Mouse (Mus musculus) gastrocnemius, postnatal 10 days (tissue): ENCODE measurements around the gene Prrt2. TPM values are rescaled to one million over a fixed set of nuclear protein-coding genes. Genes with fewer than 3 reads are reported as not detected.

Source experiments
- DNase-seq: peaks from one replicate; pipeline ENCODE4 v3.0.0; 2021; ENCODE audit warnings: mixed read lengths
- microRNA-seq, 2 experiments: library from miRNA; unstranded; fragments of <30 nt; microRNA quantifications; one replicate each; pipeline ENCODE4 v1.2.0; 2021
- total RNA-seq, 2 experiments: library from RNA; stranded (reverse); gene quantifications; 2 replicates each; pipeline ENCODE4 v1.2.3; 2021

The Prrt2 gene
- total RNA-seq, 2 experiments from 2014 or later, result 1.9 to 4.6 TPM

DNA sequence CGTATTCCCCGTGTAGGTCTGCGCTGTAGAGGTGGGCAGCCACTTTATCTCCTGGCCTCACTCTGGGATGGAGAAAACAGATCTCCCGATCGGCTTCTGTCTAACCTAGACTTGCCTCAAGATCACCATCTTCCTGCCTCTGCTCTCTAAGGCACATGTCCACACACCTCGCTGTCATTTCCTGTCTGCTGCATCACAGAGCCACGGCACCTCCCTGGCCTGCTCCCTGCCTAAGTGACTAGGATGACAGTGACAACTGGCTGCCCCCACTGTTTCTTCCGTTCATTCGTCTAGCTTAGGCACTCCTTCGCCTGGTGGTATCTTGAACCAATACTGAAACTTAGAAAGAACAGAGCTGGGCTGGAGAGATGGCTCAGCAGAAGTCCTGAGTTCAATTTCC lies 21.4 kb downstream of the Prrt2 start:
- DNase-seq, result no peak

DNA sequence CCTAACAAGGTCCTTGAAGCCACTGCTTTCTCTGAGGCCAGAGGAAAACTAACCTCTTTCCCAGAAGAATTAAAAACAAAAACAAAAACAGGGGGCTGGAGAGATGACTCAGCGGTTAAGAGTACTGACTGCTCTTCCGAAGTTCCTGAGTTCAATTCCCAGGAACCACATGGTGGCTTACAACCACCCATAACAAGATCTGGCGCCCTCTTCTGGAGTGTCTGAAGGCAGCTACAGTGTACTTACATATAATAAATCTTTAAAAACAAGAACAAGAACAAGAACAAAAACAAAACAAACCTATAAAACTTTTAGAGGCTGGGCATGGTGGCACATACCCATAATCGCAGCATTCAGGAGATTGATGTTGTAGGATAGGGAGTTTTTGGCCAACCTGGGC lies 24.6 kb downstream of the Prrt2 start:
- DNase-seq, result no peak

DNA sequence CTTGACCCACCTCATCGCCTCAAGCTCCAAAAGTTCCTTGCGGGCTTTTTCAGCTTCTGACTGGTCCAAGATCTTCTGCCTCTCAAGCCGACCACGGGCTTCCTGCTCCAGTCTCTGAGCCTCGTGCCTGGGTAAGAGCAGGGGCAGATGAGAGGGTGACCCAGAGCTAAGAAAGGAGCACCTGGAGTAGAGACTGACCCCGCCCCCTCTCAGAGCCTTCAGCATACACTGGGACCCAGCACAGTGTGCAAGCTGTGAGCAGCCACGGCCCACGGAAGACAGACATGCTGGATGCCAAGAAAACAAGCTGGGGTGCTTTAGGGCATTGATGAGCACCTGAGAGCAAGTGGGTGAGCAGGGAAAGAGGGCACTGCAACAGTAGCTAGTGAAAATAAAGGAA lies 32.2 kb downstream of the Prrt2 start:
- no peak for DNase-seq

DNA sequence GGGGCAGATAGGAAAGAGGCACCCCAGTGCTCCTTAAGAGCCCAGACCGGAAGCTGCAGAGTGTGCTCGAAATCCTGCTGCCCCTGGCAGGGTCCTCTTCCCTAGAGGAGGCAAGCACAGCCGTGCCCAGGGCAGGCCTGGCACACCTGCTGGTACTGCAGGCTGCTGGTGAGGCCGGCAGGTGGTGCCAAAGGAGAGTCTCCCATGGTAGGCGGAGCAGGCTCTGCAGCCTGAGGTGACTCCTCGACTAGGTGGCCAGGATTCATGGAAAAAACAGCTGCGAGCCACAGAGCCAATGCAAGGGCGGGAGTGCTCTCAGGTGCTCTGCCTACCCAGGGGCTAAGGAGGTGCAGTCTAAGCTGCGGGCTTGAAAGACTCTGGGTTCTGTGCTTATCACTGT lies 34.7 kb downstream of the Prrt2 start:
- DNase-seq, result peak; percentile 48

DNA sequence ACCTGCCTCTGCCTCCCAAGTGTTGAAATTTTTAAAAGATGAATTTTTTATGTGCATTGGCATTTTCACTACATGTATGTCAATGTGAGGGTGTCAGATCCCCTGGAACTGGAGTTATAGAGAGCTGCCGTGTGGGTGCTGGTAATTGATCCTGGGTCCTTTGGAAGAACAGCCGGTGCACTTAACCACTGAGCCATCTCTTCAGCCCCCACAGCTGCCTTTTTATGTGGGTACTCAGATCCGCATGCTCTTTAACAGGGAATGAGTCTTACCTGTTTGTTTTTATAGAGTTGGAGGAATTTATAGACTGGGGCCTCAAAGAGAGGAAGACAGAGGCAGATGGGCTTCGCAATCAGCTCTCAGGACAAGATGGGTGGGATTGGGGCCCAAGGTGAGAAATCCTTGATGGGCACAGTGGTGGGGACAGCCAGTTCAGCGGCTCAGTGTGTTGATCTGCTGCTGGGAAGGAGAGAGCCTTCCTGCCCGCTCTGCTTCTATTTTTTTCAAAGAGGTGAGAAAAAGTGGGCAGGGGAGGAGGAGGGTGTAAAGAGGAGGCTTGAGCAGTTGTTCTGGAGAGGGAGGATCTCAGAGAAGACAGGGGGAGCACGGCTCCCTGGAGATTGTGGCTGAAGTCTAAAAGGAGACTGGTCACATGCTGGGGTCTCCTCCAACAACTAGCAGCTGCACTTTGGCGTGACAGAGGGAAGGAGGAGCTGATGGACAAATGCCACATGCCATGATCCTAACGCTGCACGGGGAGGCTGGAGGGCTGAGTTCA lies 36.2 kb downstream of the Prrt2 start:
- DNase-seq, result no peak

DNA sequence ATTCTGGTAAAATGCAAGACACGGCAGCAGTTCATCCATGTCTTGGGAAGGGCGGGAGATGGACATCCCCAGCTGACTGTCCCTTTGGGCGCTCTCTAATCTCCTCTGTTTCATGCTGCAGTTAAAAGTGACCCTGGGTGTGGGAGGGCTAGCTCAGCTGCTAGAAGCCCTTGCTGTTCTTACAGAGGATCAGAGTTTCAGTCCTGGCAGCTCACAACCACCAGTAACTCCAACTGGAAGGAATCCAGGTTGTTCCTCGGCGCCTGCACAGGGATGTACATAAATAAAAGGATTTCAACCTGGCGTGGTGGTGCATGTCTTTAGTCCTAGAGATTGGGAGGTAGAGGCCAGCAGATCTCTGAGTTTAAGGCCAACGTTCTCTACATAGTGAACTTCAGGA lies 37.9 kb downstream of the Prrt2 start:
- no peak for DNase-seq

DNA sequence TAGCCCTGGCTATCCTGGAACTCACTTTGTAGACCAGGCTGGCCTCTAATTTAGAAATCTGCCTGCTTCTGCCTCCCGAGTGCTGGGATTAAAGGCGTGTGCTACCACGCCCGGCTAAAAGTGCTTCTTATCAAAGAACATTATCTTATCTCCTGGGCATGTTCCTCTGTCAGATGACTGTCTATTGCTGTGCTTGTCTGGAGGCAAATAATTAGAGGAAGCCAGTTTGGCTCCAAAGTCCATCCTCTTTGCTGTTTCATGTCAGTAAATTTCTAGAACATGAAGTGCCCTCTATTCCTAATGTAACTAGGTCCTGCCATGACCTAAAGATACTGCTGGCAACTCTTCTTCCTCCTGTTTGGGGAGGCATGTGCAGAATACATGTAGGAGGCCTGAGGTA lies 39.0 kb downstream of the Prrt2 start:
- DNase-seq, result no peak

DNA sequence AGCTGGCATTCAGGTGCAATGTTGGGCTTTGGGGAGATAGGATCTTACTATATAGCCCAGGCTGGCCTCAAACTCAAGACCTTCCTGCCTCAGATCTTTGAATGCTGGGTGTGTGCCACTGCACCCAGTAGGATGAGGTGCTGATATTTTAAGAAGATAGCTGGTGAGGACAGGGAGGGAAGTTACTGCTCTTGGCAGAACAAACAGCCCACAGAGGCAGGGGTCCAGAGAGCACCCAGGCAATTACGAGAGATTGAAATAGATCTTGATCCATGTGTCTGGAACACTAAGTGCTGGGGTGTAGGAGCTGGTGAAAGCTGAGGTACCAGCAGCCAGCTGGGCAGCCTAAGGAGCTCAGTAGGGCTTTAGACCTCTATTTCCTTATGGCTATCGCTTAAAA lies 39.4 kb downstream of the Prrt2 start:
- DNase-seq, result no peak

DNA sequence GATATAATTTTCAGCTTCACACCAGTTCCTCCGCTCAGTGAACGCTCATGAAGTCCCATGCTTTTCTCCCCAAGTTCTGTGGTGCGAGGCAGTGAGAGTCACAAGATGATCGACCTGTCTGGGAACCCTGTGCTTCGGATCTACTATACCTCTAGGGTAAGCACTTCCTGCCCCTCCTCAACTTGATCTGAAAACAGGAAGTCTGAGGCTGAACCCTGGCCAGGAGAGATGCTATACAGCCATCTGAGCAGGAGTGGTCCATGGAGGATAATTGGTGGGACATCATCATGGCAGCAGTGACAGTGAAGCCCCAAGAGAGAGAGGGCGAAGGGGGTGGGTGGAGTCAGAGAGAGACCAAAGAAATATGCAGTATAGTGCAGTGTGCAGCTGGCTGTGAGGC lies 42.2 kb downstream of the Prrt2 start:
- no peak for DNase-seq

DNA sequence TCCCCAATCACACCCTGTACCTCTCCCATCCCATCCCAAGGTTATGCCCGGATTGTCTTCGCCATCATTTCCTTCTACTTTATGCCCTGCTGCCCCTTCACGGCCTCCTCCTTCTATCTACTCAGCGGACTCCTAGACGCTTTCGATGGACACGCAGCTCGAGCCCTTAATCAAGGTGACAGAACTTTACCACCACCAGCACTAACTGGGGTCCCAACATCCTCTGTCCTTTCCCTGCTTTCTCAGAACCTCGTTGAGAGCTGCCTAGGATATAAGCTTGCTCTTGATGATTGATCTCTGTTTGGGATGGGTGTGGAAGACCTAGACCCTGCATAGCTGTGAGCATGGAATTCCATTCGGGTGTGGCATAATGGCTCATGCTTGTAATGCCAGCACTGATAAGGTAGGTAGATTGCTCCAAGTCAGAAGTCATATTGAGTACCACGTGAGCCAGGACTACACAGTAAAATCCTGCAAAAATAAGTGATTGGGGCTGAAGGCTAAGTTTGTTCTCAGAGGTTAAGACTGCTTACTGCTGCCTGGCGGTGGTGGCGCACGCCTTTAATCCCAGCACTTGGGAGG lies 44.0 kb downstream of the Prrt2 start:
- no peak for DNase-seq

DNA sequence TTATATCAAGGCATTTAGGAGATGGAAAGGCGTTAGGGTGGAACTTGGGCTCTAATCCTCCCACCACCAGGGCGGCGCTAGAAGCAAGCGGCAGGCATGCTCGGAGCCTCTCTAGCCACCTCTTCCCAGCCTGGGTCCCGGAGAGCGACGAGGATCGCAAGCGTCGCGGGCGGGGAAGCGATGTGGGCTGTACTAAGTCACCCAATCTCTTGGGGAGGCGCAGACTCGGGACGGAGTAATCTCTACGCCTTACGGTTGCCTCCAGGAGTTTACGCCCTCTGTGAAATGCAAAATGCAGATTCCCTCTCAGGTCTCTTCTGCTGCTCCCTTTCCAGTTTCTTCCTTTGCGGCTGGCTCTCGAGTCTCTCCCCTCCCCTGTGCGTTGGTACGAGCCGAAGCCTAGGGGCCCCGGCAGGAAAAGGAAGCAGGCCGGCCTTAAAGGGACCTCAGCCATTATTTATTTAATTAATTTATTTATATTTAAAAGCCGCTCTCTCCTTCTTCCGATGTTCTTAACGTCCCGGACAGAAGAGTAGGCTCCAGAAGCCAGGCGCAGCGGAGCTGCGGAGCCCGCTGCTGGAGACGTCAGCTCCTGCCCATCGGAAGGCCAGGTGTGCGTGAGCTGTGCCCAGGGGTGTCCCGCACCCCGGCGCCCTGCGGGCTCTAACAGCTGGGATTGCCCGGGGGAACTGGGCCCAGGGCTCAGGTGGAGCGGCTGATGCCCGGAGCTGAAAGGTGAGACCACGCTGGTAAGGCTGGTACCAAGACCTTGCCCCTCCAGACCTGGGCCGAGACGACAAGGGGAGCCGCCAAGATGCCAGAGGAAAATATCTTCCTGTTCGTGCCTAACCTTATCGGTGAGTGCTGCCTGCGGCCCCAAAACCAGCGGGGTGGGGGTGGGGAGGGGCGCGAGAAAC lies 44.8 kb downstream of the Prrt2 start, which contains the start of gene Cdiptos:
Gene Cdiptos, minus strand, starts transcription at position 149 of the 917 bp plus-strand sequence.
- peak; percentile 98 for DNase-seq

DNA sequence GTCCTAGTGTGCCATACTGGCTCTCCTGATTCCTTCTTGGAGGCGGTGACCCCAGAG lies 45.3 kb downstream of the Prrt2 start, which contains the start of gene Cdipt:
Gene Cdipt, plus strand, starts transcription at position 22 of the 57 bp plus-strand sequence.
- DNase-seq, result no peak

DNA sequence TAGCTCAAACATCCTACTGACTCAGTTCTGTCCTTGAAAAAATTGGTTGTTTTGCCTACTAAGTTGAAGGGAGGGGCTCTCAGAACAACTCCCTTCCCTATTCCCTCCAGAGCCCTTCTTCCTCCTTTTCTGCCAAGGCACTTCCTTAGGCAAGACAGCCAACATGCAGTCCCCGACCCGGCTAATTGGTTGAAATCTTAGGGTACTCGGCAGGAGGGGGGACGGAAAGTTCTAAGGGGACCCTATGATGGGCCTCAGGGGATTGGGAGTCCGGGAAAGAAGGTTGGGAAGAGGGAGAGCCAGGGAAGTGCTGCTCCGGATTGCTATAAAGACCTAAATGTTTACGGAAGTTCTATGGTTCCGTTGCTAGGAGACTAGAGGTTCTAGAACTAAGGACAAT lies 45.5 kb downstream of the Prrt2 start:
- no peak for DNase-seq

Small RNA genes within 50 kb of the gene (microRNA-seq; reads per million reads assigned to microRNA genes)
- gene Gm44343, result 0 reads per million in 2 experiments

Other genes with a start within 250 kb of the Prrt2 start
- gene Ypel3, start 244.3 kb downstream of the Prrt2 start, total RNA-seq, result 10 to 100 TPM; 56.3 to 62.9 TPM
- gene Tbx6, start 239.7 kb downstream of the Prrt2 start, total RNA-seq, result under 1 TPM; 0.38 to 0.75 TPM
- 10 to 100 TPM; 44.2 to 48.8 TPM for gene Ppp4c, start 228.7 kb downstream of the Prrt2 start, total RNA-seq
- gene Fam57b, start 223.5 kb downstream of the Prrt2 start, total RNA-seq, result 10 to 100 TPM; 10.3 to 10.5 TPM
- gene 4930451I11Rik, start 189.6 kb downstream of the Prrt2 start, total RNA-seq, result not detected
- under 1 TPM; 0.14 to 0.68 TPM for gene Doc2a, start 173.8 kb downstream of the Prrt2 start, total RNA-seq
- 10 to 100 TPM; 11.9 to 18.1 TPM for gene Hirip3, start 159.2 kb downstream of the Prrt2 start, total RNA-seq
- gene Ino80e, start 158.8 kb downstream of the Prrt2 start, total RNA-seq, result 10 to 100 TPM; 18.6 to 23.6 TPM
- 10 to 100 TPM; 40.2 to 52.3 TPM for gene Taok2, start 136.5 kb downstream of the Prrt2 start, total RNA-seq
- 10 to 100 TPM; 16.2 to 17.3 TPM for gene Tmem219, start 98.3 kb downstream of the Prrt2 start, total RNA-seq
- gene Kctd13, start 92.3 kb downstream of the Prrt2 start, total RNA-seq, result 1 to 10 TPM; 3.7 to 5.0 TPM
- under 1 TPM in 1 of 2 experiments, not detected in 1; 0.35 TPM for gene Asphd1, start 71.6 kb downstream of the Prrt2 start, total RNA-seq
- gene Sez6l2, start 70.6 kb downstream of the Prrt2 start, total RNA-seq, result 10 to 100 TPM in 1 of 2 experiments, 1 to 10 TPM in 1; 5.9 to 10.5 TPM
- gene Cdipt, start 45.3 kb downstream of the Prrt2 start, total RNA-seq, result 10 to 100 TPM; 38.3 to 39.9 TPM
- under 1 TPM; 0.42 to 0.45 TPM for gene Cdiptos, start 45.1 kb downstream of the Prrt2 start, total RNA-seq
- gene Mvp, start 6.6 kb downstream of the Prrt2 start, total RNA-seq, result 10 to 100 TPM; 23.3 to 28.3 TPM
- gene Pagr1b, start 4.7 kb downstream of the Prrt2 start, total RNA-seq, result 1 to 10 TPM in 1 of 2 experiments, not detected in 1; 1.5 TPM
- gene Pagr1a, start 3.9 kb downstream of the Prrt2 start, total RNA-seq, result 1 to 10 TPM; 2.5 to 8.2 TPM
- 10 to 100 TPM; 17.5 to 23.1 TPM for gene Gm42742, start 114 bp downstream of the Prrt2 start, total RNA-seq
- 10 to 100 TPM; 75.6 to 92.8 TPM for gene Maz, start 5.8 kb upstream of the Prrt2 start, total RNA-seq
- gene Kif22, start 21.3 kb upstream of the Prrt2 start, total RNA-seq, result 10 to 100 TPM; 10.8 to 12.5 TPM
- not detected for gene Zg16, start 66.1 kb upstream of the Prrt2 start, total RNA-seq
- gene AI467606, start 70.1 kb upstream of the Prrt2 start, total RNA-seq, result 1 to 10 TPM in 1 of 2 experiments, under 1 TPM in 1; 0.59 to 2.1 TPM
- 1 to 10 TPM; 1.9 to 2.3 TPM for gene Qprt, start 101.0 kb upstream of the Prrt2 start, total RNA-seq
- under 1 TPM; 0.16 to 0.86 TPM for gene Spn, start 116.6 kb upstream of the Prrt2 start, total RNA-seq
- gene Cd2bp2, start 174.8 kb upstream of the Prrt2 start, total RNA-seq, result 10 to 100 TPM; 36.7 to 41.1 TPM
- gene Tbc1d10b, start 187.3 kb upstream of the Prrt2 start, total RNA-seq, result 10 to 100 TPM; 38.6 to 45.1 TPM
- over 10,000 TPM; 46,059 to 51,168 TPM for gene Mylpf, start 187.7 kb upstream of the Prrt2 start, total RNA-seq
- gene Zfp553, start 211.8 kb upstream of the Prrt2 start, total RNA-seq, result 1 to 10 TPM; 5.5 to 7.3 TPM
- 1 to 10 TPM; 6.9 to 7.5 TPM for gene Sept1, start 211.9 kb upstream of the Prrt2 start, total RNA-seq
- 10 to 100 TPM; 18.6 to 20.9 TPM for gene Zfp771, start 223.1 kb upstream of the Prrt2 start, total RNA-seq
- 10 to 100 TPM; 33.9 to 38.6 TPM for gene Dctpp1, start 239.5 kb upstream of the Prrt2 start, total RNA-seq